In genomic region chr12:70325826-70326225, GRCm38 (mm10) we compare ENCODE assay signal across 19 mouse cellular contexts. TPM values are rescaled to one million over a fixed set of nuclear protein-coding genes. Genes with fewer than 3 reads are reported as not detected.
DNase-seq lines count a peak whose midpoint lies in the region; ATAC-seq lines count a peak whose summit lies in the region.
"Had no signal": no experiment of that assay in that cellular context is flagged by ENCODE, and none has a peak within 500 bp of the region (broad histone marks: within the 10 kb centered on the region; RNA-seq: fewer than 3 reads in every experiment).

No protein-coding gene starts in this region.

- no peak overlapping the region for H3K4me2 ChIP-seq in midbrain, embryonic 11.5 days
- H3K4me2 ChIP-seq in neural tube, embryonic 15.5 days: no peak overlapping the region
- H3K4me2 ChIP-seq: forebrain, embryonic 12.5 days; heart, embryonic 15.5 days; limb, embryonic 13.5 days; liver, embryonic 15.5 days had no signal

- H3K27ac ChIP-seq in midbrain, embryonic 10.5 days (replicated peaks): peak overlapping the region; percentile 28; the same call in 1 of the 2 replicates
- no peak overlapping the region for H3K27ac ChIP-seq in midbrain, embryonic 11.5 days (ENCODE audit: low read depth, low read length)
- H3K27ac ChIP-seq in neural tube, embryonic 15.5 days (replicated peaks): no peak overlapping the region; the same call in 1 of the 2 replicates
- H3K27ac ChIP-seq: forebrain, embryonic 12.5 days; heart, embryonic 15.5 days; hindbrain, postnatal 0 days; limb, embryonic 13.5 days; liver, embryonic 15.5 days had no signal

- H3K9me3 ChIP-seq in midbrain, embryonic 10.5 days (replicated peaks): no peaks in the 10 kb centered on the region
- no peaks in the 10 kb centered on the region for H3K9me3 ChIP-seq in midbrain, embryonic 11.5 days (ENCODE audit: control insufficient read depth, low read length)
- no peaks in the 10 kb centered on the region for H3K9me3 ChIP-seq in neural tube, embryonic 15.5 days (replicated peaks)
- H3K9me3 ChIP-seq: forebrain, embryonic 12.5 days; heart, embryonic 15.5 days; limb, embryonic 13.5 days; liver, embryonic 15.5 days had no signal

- no peak for ATAC-seq in cerebellum, adult (ENCODE audit: insufficient number of reproducible peaks, low FRiP score, low TSS enrichment)
- ATAC-seq in midbrain, embryonic 11.5 days (ENCODE audit: low FRiP score): no peak
- ATAC-seq in neural tube, embryonic 15.5 days (ENCODE audit: low FRiP score): no peak
- ATAC-seq: hindbrain, postnatal 0 days; Patski had no signal

- no peak overlapping the region for H3K4me3 ChIP-seq in midbrain, embryonic 10.5 days
- H3K4me3 ChIP-seq in midbrain, embryonic 11.5 days (ENCODE audit: low read depth, low read length): no peak overlapping the region
- H3K4me3 ChIP-seq in neural tube, embryonic 15.5 days (replicated peaks): no peak overlapping the region
- H3K4me3 ChIP-seq: forebrain, embryonic 12.5 days; heart, embryonic 15.5 days; limb, embryonic 13.5 days; liver, embryonic 15.5 days had no signal

- intact Hi-C loops in heart, postnatal 10 days (cut with DNase I): no loop called here

- peaks cover 27% of the 10 kb centered on the region for H3K4me1 ChIP-seq in midbrain, embryonic 10.5 days
- H3K4me1 ChIP-seq in midbrain, embryonic 11.5 days (ENCODE audit: control insufficient read depth, insufficient read depth, low read length): peaks cover 5% of the 10 kb centered on the region; the same call in 1 of the 2 replicates
- H3K4me1 ChIP-seq in neural tube, embryonic 15.5 days: peaks cover 16% of the 10 kb centered on the region
- H3K4me1 ChIP-seq: liver, embryonic 15.5 days had no signal

- DNase-seq in cerebellum, adult 11 months: peak; percentile 40
- no peak for DNase-seq in midbrain, embryonic 10.5 days (ENCODE audit: low spot score)
- no peak for DNase-seq in midbrain, embryonic 11.5 days (ENCODE audit: low spot score, missing footprints)
- DNase-seq in cerebellum, postnatal 10 days: peak; percentile 31 to 49
- no peak for DNase-seq in layer of hippocampus, postnatal 36 days
- no peak for DNase-seq in heart, postnatal 10 days
- DNase-seq: heart, adult 18-20 months; kidney, adult 9 months; lung, postnatal 14 days; thymus, postnatal 25 days had no signal

- H3K9ac ChIP-seq in midbrain, embryonic 11.5 days (ENCODE audit: low read length): no peak overlapping the region
- no peak overlapping the region for H3K9ac ChIP-seq in neural tube, embryonic 15.5 days (replicated peaks)
- H3K9ac ChIP-seq: forebrain, embryonic 12.5 days; heart, embryonic 15.5 days; limb, embryonic 13.5 days; liver, embryonic 15.5 days had no signal

- no peaks in the 10 kb centered on the region for H3K27me3 ChIP-seq in midbrain, embryonic 10.5 days (ENCODE audit: low read depth, poor library complexity, severe bottlenecking)
- H3K27me3 ChIP-seq in midbrain, embryonic 11.5 days (ENCODE audit: control insufficient read depth, insufficient read depth, low read length): no peaks in the 10 kb centered on the region
- no peaks in the 10 kb centered on the region for H3K27me3 ChIP-seq in neural tube, embryonic 15.5 days (replicated peaks)
- H3K27me3 ChIP-seq: forebrain, embryonic 12.5 days; heart, embryonic 15.5 days; limb, embryonic 13.5 days; liver, embryonic 15.5 days had no signal

- 84% methylated on average over 7 of the region's 7 CpGs for WGBS in midbrain, embryonic 10.5 days
- 68% methylated on average over 7 of the region's 7 CpGs for WGBS in midbrain, embryonic 11.5 days
- WGBS in neural tube, embryonic 15.5 days: 52% methylated on average over 7 of the region's 7 CpGs

- peaks cover 3% of the 10 kb centered on the region for H3K36me3 ChIP-seq in midbrain, embryonic 10.5 days
- H3K36me3 ChIP-seq in midbrain, embryonic 11.5 days (ENCODE audit: control insufficient read depth, insufficient read depth, low read length): no peaks in the 10 kb centered on the region
- H3K36me3 ChIP-seq in neural tube, embryonic 15.5 days: no peaks in the 10 kb centered on the region
- H3K36me3 ChIP-seq: forebrain, embryonic 12.5 days; heart, embryonic 15.5 days; limb, embryonic 13.5 days; liver, embryonic 15.5 days had no signal

RNA-seq across cellular contexts. Expression of gene Trim9, which starts 21.6 kb away (rescaled TPM):
- 22.5 and 34.1 TPM in 2 replicates for polyA plus RNA-seq in midbrain, embryonic 10.5 days (2016; fragmentation: Nextera tagmentation; extraction: Ambion mirVana)
- 26.8 and 28.4 TPM in 2 replicates for polyA plus RNA-seq in midbrain, embryonic 11.5 days (2014; fragmentation: Nextera tagmentation; extraction: Ambion mirVana)
- 90.1 and 101 TPM in 2 replicates for polyA plus RNA-seq in neural tube, embryonic 15.5 days (2015; fragmentation: Nextera tagmentation; extraction: Ambion mirVana)
- total RNA-seq in layer of hippocampus, postnatal 36 days (2021): 100 to 1,000 TPM; 316 to 344 TPM
- 1 to 10 TPM in 1 of 2 experiments, under 1 TPM in 1; 0.35 to 1.3 TPM for total RNA-seq in heart, postnatal 10 days (2021)
- total RNA-seq: heart, adult 18-20 months; megakaryocyte-erythroid progenitor cell, adult 5-6 weeks had no signal
- polyA plus RNA-seq: Patski had no signal

Comparison
In these comparisons a context has a peak if more than half of its experiments do, and no peak if none do; other contexts are left out.
1. DNase-seq: peak in cerebellum, adult 11 months (single experiment) and cerebellum, postnatal 10 days (2 of 2); none in midbrain, embryonic 10.5 days (single experiment), midbrain, embryonic 11.5 days (single experiment), layer of hippocampus, postnatal 36 days (0 of 2) and heart, postnatal 10 days (0 of 2).